Mouse (Mus musculus): ENCODE data around the gene Daxx. TPM values are rescaled to one million over a fixed set of nuclear protein-coding genes. Genes with fewer than 3 reads are reported as not detected.

Gene Daxx
- polyA plus RNA-seq, 1 experiment = 19.3 TPM

DNA sequence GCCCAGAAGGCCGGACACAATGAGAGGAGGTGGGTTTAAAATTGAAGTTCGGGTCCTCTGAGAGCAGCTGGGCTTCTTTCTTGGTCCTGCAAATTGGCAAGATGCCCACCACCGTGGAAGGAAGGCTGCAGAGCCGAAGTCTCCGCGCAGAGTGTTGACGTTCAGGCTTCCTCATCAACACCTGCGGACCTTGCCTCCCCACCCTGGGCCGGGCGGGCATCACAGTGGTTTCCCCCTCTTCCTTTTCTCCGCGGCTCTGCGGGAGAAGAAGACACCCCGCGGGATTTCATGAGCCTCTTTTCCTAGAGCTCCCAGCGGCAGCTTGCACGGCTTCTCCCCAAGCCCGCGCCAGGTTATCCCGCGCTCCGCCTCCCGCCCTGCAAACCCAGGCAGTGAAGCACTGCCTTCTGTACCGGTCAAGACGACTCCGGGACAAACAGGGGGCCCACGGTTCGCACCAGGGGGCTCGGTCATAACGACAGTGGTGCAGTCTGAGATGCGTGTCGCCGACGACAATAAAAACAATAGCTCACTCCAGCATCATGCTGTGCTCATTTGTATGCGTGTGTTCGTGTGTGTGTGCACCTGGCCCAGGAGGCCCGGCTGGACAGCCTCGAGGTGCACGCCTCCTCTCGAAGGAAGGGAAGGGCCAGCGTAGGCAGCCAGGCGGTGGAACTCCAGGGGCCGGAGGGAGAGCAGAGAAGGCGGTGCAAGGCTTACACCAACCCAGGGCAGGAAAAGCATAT, 710 bp upstream of the Daxx start:
- Histone ChIP-seq H3K79me2 (ENCODE audit: control insufficient read depth, insufficient read depth) (peaks cover 38% of the 10 kb centered on the region), H3K36me3 (ENCODE audit: control insufficient read depth, insufficient read depth) (peaks cover 21% of the 10 kb centered on the region), H3K4me3 (ENCODE audit: insufficient read depth, poor library complexity, severe bottlenecking) (peak overlapping the region; percentile 38), H3K79me3 (ENCODE audit: low read depth) (peaks cover 3% of the 10 kb centered on the region), H3ac (ENCODE audit: control insufficient read depth, insufficient read length, low read depth) (peak overlapping the region; percentile 60), H3K27me3 (ENCODE audit: control insufficient read depth, insufficient read depth, insufficient read length) (no peaks in the 10 kb centered on the region)
- TF ChIP-seq MYOG (IDR thresholded peaks at IDR 0.05; ENCODE audit: control insufficient read depth, extremely low read depth, insufficient read length) (no peak), CTCF (IDR thresholded peaks at IDR 0.05; ENCODE audit: control insufficient read depth, insufficient read depth, insufficient read length) (no peak), MAX (IDR thresholded peaks at IDR 0.05) (no peak), FOSL1 (IDR thresholded peaks at IDR 0.05; ENCODE audit: insufficient read depth, low read length, poor library complexity, severe bottlenecking) (no peak), MYOD1 (IDR thresholded peaks at IDR 0.05; ENCODE audit: control insufficient read depth, insufficient read length, low read depth) (no peak), USF1 (IDR thresholded peaks at IDR 0.05; ENCODE audit: low read depth) (no peak), CEBPB (IDR thresholded peaks at IDR 0.05; ENCODE audit: low read depth) (no peak)

DNA sequence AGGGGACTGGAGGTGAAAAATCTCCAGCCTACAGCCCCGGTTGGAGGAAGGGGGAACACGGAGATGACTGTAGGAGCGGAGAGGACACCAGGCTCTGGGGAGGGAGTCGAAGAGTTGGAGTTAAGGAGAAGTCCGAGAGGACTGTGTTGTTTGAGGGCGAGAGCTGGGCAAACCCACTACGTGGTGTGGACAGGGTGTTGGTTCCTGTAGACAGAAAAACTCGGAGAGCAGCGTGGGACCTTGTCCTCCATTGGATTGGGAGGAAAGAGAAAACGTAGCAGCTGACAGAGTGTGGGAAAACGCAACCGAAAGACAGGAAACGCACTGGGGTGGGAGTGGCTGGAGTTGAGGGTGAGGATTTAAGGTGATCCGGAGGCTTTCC, 646 bp downstream of the Daxx start:
- peaks cover 43% of the 10 kb centered on the region for H3K79me2 ChIP-seq (ENCODE audit: control insufficient read depth, insufficient read depth)
- peak; percentile 24 for TF ChIP-seq MAX (IDR thresholded peaks at IDR 0.05)
- TF ChIP-seq MYOD1 (IDR thresholded peaks at IDR 0.05; ENCODE audit: control insufficient read depth, insufficient read length, low read depth) = no peak
- peaks cover 35% of the 10 kb centered on the region for H3K36me3 ChIP-seq (ENCODE audit: control insufficient read depth, insufficient read depth)

GRCm38 (mm10) chr17:33910346-33911051, 1.3 kb downstream of the Daxx start:
- peak overlapping the region; percentile 68 for H3ac ChIP-seq (ENCODE audit: control insufficient read depth, insufficient read length, low read depth)
- no peaks in the 10 kb centered on the region for H3K27me3 ChIP-seq (ENCODE audit: control insufficient read depth, insufficient read depth, insufficient read length)
- peaks cover 38% of the 10 kb centered on the region for H3K36me3 ChIP-seq (ENCODE audit: control insufficient read depth, insufficient read depth)
- H3K79me3 ChIP-seq (ENCODE audit: low read depth) = peaks cover 3% of the 10 kb centered on the region
- peak overlapping the region; percentile 82 for H3K4me3 ChIP-seq (ENCODE audit: insufficient read depth, poor library complexity, severe bottlenecking)
- peaks cover 43% of the 10 kb centered on the region for H3K79me2 ChIP-seq (ENCODE audit: control insufficient read depth, insufficient read depth)
- TF ChIP-seq USF1 (IDR thresholded peaks at IDR 0.05; ENCODE audit: low read depth) = no peak
- TF ChIP-seq MYOD1 (IDR thresholded peaks at IDR 0.05; ENCODE audit: control insufficient read depth, insufficient read length, low read depth) = no peak
- TF ChIP-seq CTCF (IDR thresholded peaks at IDR 0.05; ENCODE audit: control insufficient read depth, insufficient read depth, insufficient read length) = no peak
- TF ChIP-seq MAX (IDR thresholded peaks at IDR 0.05) = no peak
- no peak for TF ChIP-seq FOSL1 (IDR thresholded peaks at IDR 0.05; ENCODE audit: insufficient read depth, low read length, poor library complexity, severe bottlenecking)
- no peak for TF ChIP-seq MYOG (IDR thresholded peaks at IDR 0.05; ENCODE audit: control insufficient read depth, extremely low read depth, insufficient read length)
- TF ChIP-seq CEBPB (IDR thresholded peaks at IDR 0.05; ENCODE audit: low read depth) = no peak

More for the DNA sequence above, 646 bp downstream of the Daxx start:
- Histone ChIP-seq H3K4me3 (ENCODE audit: insufficient read depth, poor library complexity, severe bottlenecking) (peak overlapping the region; percentile 82), H3K27me3 (ENCODE audit: control insufficient read depth, insufficient read depth, insufficient read length) (no peaks in the 10 kb centered on the region), H3ac (ENCODE audit: control insufficient read depth, insufficient read length, low read depth) (peak overlapping the region; percentile 98), H3K79me3 (ENCODE audit: low read depth) (peaks cover 3% of the 10 kb centered on the region)

- Histone ChIP-seq H3K79me2 (ENCODE audit: control insufficient read depth, insufficient read depth) (peaks cover 44% of the 10 kb centered on the region), H3K27me3 (ENCODE audit: control insufficient read depth, insufficient read depth, insufficient read length) (no peaks in the 10 kb centered on the region), H3K36me3 (ENCODE audit: control insufficient read depth, insufficient read depth) (peaks cover 38% of the 10 kb centered on the region), H3K4me3 (ENCODE audit: insufficient read depth, poor library complexity, severe bottlenecking) (no peak overlapping the region), H3ac (ENCODE audit: control insufficient read depth, insufficient read length, low read depth) (no peak overlapping the region), H3K79me3 (ENCODE audit: low read depth) (peaks cover 3% of the 10 kb centered on the region)
- TF ChIP-seq CEBPB (IDR thresholded peaks at IDR 0.05; ENCODE audit: low read depth) (no peak), FOSL1 (IDR thresholded peaks at IDR 0.05; ENCODE audit: insufficient read depth, low read length, poor library complexity, severe bottlenecking) (no peak), MAX (IDR thresholded peaks at IDR 0.05) (no peak), MYOG (IDR thresholded peaks at IDR 0.05; ENCODE audit: control insufficient read depth, extremely low read depth, insufficient read length) (no peak), MYOD1 (IDR thresholded peaks at IDR 0.05; ENCODE audit: control insufficient read depth, insufficient read length, low read depth) (no peak), CTCF (IDR thresholded peaks at IDR 0.05; ENCODE audit: control insufficient read depth, insufficient read depth, insufficient read length) (no peak), USF1 (IDR thresholded peaks at IDR 0.05; ENCODE audit: low read depth) (no peak)
Measured at GRCm38 (mm10) chr17:33911052-33911812, 2.0 kb downstream of the Daxx start.

GRCm38 (mm10) chr17:33911813-33912414, 2.7 kb downstream of the Daxx start:
- Histone ChIP-seq H3K79me2 (ENCODE audit: control insufficient read depth, insufficient read depth) (peaks cover 51% of the 10 kb centered on the region), H3K27me3 (ENCODE audit: control insufficient read depth, insufficient read depth, insufficient read length) (no peaks in the 10 kb centered on the region), H3K36me3 (ENCODE audit: control insufficient read depth, insufficient read depth) (peaks cover 38% of the 10 kb centered on the region), H3K4me3 (ENCODE audit: insufficient read depth, poor library complexity, severe bottlenecking) (no peak overlapping the region), H3ac (ENCODE audit: control insufficient read depth, insufficient read length, low read depth) (no peak overlapping the region), H3K79me3 (ENCODE audit: low read depth) (peaks cover 4% of the 10 kb centered on the region)
- no peak for TF ChIP-seq FOSL1 (IDR thresholded peaks at IDR 0.05; ENCODE audit: insufficient read depth, low read length, poor library complexity, severe bottlenecking)
- TF ChIP-seq CEBPB (IDR thresholded peaks at IDR 0.05; ENCODE audit: low read depth) = no peak
- no peak for TF ChIP-seq CTCF (IDR thresholded peaks at IDR 0.05; ENCODE audit: control insufficient read depth, insufficient read depth, insufficient read length)
- TF ChIP-seq USF1 (IDR thresholded peaks at IDR 0.05; ENCODE audit: low read depth) = no peak
- TF ChIP-seq MYOD1 (IDR thresholded peaks at IDR 0.05; ENCODE audit: control insufficient read depth, insufficient read length, low read depth) = no peak
- TF ChIP-seq MAX (IDR thresholded peaks at IDR 0.05) = no peak
- no peak for TF ChIP-seq MYOG (IDR thresholded peaks at IDR 0.05; ENCODE audit: control insufficient read depth, extremely low read depth, insufficient read length)
